Mouse (Mus musculus) MEL (cell line): Measurements from ENCODE around the gene Srpk3.

Experiments used
- CTCF ChIP-seq, 3 experiments: IDR thresholded peaks in 2 of 3; conservative IDR thresholded peaks in 1 of 3; 2 replicates each; pipeline ENCODE4 v1.5.1; 2011 to 2012; ENCODE audit warnings: low read length in 3 of 3, low read depth in 2 of 3, mild to moderate bottlenecking in 2 of 3, improper control_type of control experiment in 1 of 3, inconsistent platforms in 1 of 3, mixed read lengths in 1 of 3, moderate library complexity in 1 of 3; ENCODE audit not compliant: control insufficient read depth in 1 of 3, insufficient read depth in 1 of 3, poor library complexity in 1 of 3, severe bottlenecking in 1 of 3
- MAZ ChIP-seq: IDR thresholded peaks from 2 replicates; pipeline ENCODE4 v1.6.1; 2012; ENCODE audit warnings: low read depth, mild to moderate bottlenecking, inconsistent platforms, low read length, improper control_type of control experiment

GRCm38 (mm10) chrX:73788501-73788900 lies 14.3 kb downstream of the Srpk3 start:
- no peak for TF ChIP-seq CTCF (IDR thresholded peaks at IDR 0.05 in 2 of 3, conservative IDR thresholded peaks at IDR 0.05 in 1 of 3; ENCODE audit: control insufficient read depth in 1 of 3, insufficient read depth in 1 of 3, low read depth in 2 of 3, low read length in 3 of 3, poor library complexity in 1 of 3, severe bottlenecking in 1 of 3)
- no peak for TF ChIP-seq MAZ
